Mouse (Mus musculus) gastrocnemius, postnatal 36 days (tissue): ENCODE data around the gene D830030K20Rik. TPM values are rescaled to one million over a fixed set of nuclear protein-coding genes. Genes with fewer than 3 reads are reported as not detected.
"Not testable (repeated sequence)": the region's sequence is repeated elsewhere in the genome, so short reads cannot be mapped to it uniquely, and the experiment has no call there.

ENCODE experiments used
- DNase-seq, 2 experiments: peaks; one replicate each; pipeline ENCODE4 v3.0.0; 2022
- intact Hi-C: fragments of 180-260 bp; cut with DNase I; formaldehyde crosslinking; loops from one replicate; pipeline ENCODE4 v1.15.1; 2025
- long read RNA-seq, 2 experiments: library from polyadenylated mRNA; stranded (forward); transcript quantifications; one replicate each; pipeline ENCODE4 v2.0.0; 2021
- total RNA-seq, 2 experiments: library from RNA; stranded (reverse); gene quantifications; 2 replicates each; pipeline ENCODE4 v1.2.3; 2021

The D830030K20Rik gene
- under 1 TPM; 0.64 to 0.74 TPM for total RNA-seq
- long read RNA-seq, experiment 1, partial matches to known transcripts: 0 of 1 reads
- long read RNA-seq, experiment 1, other reads (novel, unspliced or antisense): 1 of 1 reads
- long read RNA-seq, experiment 2, partial matches to known transcripts: 0 of 2 reads
- long read RNA-seq, experiment 2, other reads (novel, unspliced or antisense): 1 of 2 reads

DNA sequence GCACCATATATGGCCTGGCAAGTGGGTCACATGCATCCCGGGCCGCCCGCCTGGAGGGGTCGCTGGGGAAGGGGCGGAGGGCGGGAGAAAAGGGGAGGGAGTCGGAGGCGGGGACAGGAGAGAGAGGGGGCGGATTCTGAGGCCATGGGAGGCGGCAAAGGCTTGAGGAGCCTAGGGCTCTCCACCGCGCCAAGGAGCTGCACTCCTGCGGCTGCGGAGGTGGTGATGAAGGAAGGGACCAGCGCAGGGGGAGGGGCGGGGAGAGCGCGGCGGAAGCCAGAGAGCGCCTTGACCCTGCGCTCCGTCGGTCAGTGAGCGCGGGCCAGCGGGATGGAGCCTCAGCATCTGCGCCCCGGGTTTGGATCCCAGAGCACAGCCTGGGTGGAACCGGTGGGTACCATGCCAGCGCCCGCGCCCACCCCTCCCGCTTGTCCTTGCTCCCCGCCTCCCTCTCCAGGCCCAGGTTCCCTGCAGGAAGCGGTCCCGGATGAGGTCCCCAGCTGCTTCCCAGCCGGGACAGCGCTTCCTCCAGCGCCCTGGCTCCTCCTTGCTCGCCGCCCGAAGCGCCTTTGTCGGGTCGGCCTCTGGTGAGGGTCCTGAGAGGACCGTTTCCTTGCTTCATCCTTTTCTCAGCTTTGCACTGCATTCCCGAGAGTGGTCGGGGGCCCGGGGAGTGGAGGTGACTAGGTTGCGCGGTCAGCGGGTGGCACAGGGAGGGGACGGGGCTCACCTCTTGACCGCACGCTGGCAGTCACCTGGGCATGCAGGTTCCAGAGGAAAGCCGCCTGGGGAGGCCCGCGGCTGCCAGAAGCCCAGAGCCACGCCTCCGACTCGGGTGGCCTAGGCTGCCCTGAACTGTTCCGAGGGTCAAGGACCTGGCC, at the start of gene D830030K20Rik:
Gene D830030K20Rik, plus strand, starts transcription at position 217 of the 881 bp plus-strand sequence.
- DNase-seq, intact Hi-C loops: not testable (repeated sequence)

DNA sequence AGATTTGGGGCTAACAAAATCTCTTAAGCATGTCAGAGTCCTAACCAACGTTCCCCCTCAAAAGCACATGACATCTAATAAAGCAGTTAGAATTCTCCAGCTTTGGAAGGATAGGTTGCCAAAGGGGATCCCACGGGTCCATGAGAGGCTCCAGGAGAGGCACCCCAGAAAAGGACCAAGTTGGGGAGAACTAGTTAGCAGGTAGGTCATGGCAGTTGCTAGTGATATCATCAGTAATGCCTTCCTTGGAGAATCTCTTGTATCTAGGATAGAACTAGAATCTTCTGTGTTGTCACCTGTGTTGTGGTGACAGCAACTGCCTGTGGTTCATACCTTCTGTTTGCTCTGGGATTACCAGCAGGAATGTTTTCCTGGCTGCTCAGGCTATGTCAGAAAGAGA, 20.3 kb upstream of the D830030K20Rik start, which contains the start of gene Gm5795:
Gene Gm5795, plus strand, starts transcription at position 301 of the 400 bp plus-strand sequence.
- DNase-seq, intact Hi-C loops: not testable (repeated sequence)

DNA sequence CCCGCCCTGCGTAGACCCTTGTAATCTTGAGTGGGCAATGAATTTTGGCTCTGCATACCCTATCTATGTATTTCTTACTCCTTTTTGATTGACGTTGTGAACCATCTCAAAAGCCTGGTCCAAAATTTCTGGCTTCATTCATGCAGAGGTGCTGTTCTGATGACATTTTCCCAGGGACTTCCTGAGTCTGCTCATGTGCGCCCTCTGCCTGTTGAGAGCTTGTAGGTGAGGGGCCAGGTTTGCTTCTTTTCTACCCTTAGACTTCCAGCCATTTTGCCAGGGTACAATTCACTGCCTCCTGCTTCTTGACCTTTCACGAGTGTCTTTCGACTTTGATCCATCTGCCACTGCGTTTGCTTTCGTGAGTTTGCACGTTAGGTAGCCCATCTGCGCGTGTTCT, 1.1 kb downstream of the D830030K20Rik start:
- intact Hi-C loops, DNase-seq: not testable (repeated sequence)

DNA sequence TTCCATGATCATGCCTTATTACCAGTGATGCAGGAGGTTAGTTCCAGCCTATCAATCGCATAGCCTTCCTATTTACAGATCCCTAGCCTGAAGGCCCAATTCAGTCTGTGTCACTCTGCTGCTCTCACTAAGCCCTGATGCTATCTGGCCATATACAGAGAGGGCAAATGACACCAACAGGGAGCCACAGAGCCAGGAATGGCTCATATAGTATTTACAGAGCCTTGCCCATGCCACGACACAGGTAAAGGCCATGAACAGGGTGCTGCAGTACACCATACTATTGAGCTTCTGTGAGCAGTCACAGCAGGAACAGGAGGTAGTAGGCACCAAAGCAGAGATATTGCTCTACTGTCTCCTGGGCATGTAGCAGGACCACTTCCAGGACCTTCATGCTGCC, 54.2 kb downstream of the D830030K20Rik start:
- intact Hi-C loops: not testable (repeated sequence)
- peak in 1 of 2 experiments; percentile 12 for DNase-seq

Other genes starting within 250 kb of the D830030K20Rik start
- gene Gm2888, start 178.5 kb upstream of the D830030K20Rik start, total RNA-seq: not detected
- not detected for gene Gm2897, start 159.2 kb upstream of the D830030K20Rik start, total RNA-seq
- gene Gm10340, start 74.5 kb upstream of the D830030K20Rik start, total RNA-seq: not detected
- not detected for gene Gm5795, start 20.2 kb upstream of the D830030K20Rik start, total RNA-seq
- under 1 TPM in 1 of 2 experiments, not detected in 1; 0.33 TPM for gene Gm2956, start 124.1 kb downstream of the D830030K20Rik start, total RNA-seq
- not detected for gene Gm10413, start 186.6 kb downstream of the D830030K20Rik start, total RNA-seq
- under 1 TPM; 0.17 to 0.18 TPM for gene Gm10409, start 204.1 kb downstream of the D830030K20Rik start, total RNA-seq
- not detected for gene Gm3005, start 219.6 kb downstream of the D830030K20Rik start, total RNA-seq
- gene Gm10408, start 240.9 kb downstream of the D830030K20Rik start, total RNA-seq: not detected